Mouse (Mus musculus) limb, embryonic 14.5 days (tissue): ENCODE measurements around the gene Gm20431. TPM values are rescaled to one million over a fixed set of nuclear protein-coding genes. Genes with fewer than 3 reads are reported as not detected.

Source experiments
- ATAC-seq: fragments of 200-750 bp; cut with Nextera tagmentation; 2 replicates; pipeline ENCODE4 v1.8.0; 2017; ENCODE audit warnings: low read depth, moderate number of reproducible peaks, moderate TSS enrichment; ENCODE audit not compliant: low FRiP score
- DNase-seq: peaks from one replicate; pipeline ENCODE4 v3.0.0-alpha.2; 2015; ENCODE audit warnings: low spot score
- H3K27ac ChIP-seq: fragments of 300-500 bp; sonication (generic); replicated peaks from 2 replicates; pipeline ENCODE4 v1.5.1; 2014; ENCODE audit warnings: low read depth, mild to moderate bottlenecking, low read length, moderate library complexity, mixed read lengths
- H3K27me3 ChIP-seq: fragments of 300-500 bp; sonication (generic); 2 replicates; pipeline ENCODE4 v1.6.1; 2014; ENCODE audit warnings: low read length, mixed read lengths; ENCODE audit not compliant: control insufficient read depth, insufficient read depth
- H3K36me3 ChIP-seq: fragments of 300-500 bp; sonication (generic); 2 replicates; pipeline ENCODE4 v1.6.1; 2014; ENCODE audit warnings: mild to moderate bottlenecking, low read length, moderate library complexity, mixed read lengths; ENCODE audit not compliant: control insufficient read depth, insufficient read depth
- H3K4me1 ChIP-seq: fragments of 300-500 bp; sonication (generic); 2 replicates; pipeline ENCODE4 v1.6.1; 2014; ENCODE audit warnings: antibody characterized with exemption, low read length, mixed read lengths; ENCODE audit not compliant: control insufficient read depth, insufficient read depth
- H3K4me2 ChIP-seq: fragments of 300-500 bp; sonication (generic); replicated peaks from 2 replicates; pipeline ENCODE4 v1.6.1; 2014; ENCODE audit warnings: low read depth, mild to moderate bottlenecking, low read length, moderate library complexity; ENCODE audit not compliant: severe bottlenecking
- H3K4me3 ChIP-seq: fragments of 300-500 bp; sonication (generic); replicated peaks from 2 replicates; pipeline ENCODE4 v1.5.1; 2014; ENCODE audit warnings: low read length
- H3K9ac ChIP-seq: fragments of 300-500 bp; sonication (generic); 2 replicates; pipeline ENCODE4 v1.6.1; 2014; ENCODE audit warnings: mild to moderate bottlenecking, low read depth, low read length, moderate library complexity; ENCODE audit not compliant: severe bottlenecking
- H3K9me3 ChIP-seq: fragments of 300-500 bp; sonication (generic); 2 replicates; pipeline ENCODE4 v1.6.1; 2016; ENCODE audit warnings: low read length; ENCODE audit not compliant: control insufficient read depth
- POLR2A ChIP-seq: fragments of 200-500 bp; IDR thresholded peaks from 2 replicates; pipeline ENCODE4 v1.8.0; 2012; ENCODE audit warnings: inconsistent platforms, mild to moderate bottlenecking, moderate library complexity, borderline replicate concordance; ENCODE audit not compliant: insufficient read depth, insufficient read length; ENCODE audit errors: extremely low read depth
- WGBS: fragments of 180-500 bp; shearing (Covaris S2); extraction: QIAGEN DNeasy Blood & Tissue Kit; methylation state at CpG from one replicate; pipeline ENCODE4 v1.1.7; 2014; 5-methylcytosine and 5-hydroxymethylcytosine counted together
- polyA plus RNA-seq, 2 experiments: library from polyadenylated mRNA; depleted of rRNA in 1 of 2; stranded (reverse) in 1 of 2; unstranded in 1 of 2; fragments of >200 nt; fragmentation: Nextera tagmentation in 1 of 2; extraction: Ambion mirVana in 1 of 2; gene quantifications; 2 replicates each; pipeline versions ENCODE4 v1.2.1 to v1.2.3; 2012 to 2014

Gm20431 gene
- polyA plus RNA-seq, 2 experiments = 6.1 to 7.5 TPM

GRCm38 (mm10) chr2:167588774-167589577 is 72.3 kb downstream of the Gm20431 start:
- 0 out of 2 replicates have a peak overlapping the region, but pooled peaks have one; percentile 1 for H3K4me2 ChIP-seq
- no peak overlapping the region for H3K27ac ChIP-seq
- DNase-seq (no peak), ATAC-seq (no peak)
- H3K4me3 ChIP-seq = no peak overlapping the region
- TF ChIP-seq POLR2A = no peak
- peaks cover 34% of the 10 kb centered on the region for H3K4me1 ChIP-seq
- WGBS = 23% methylated on average over 20 of the region's 21 CpGs
- H3K9ac ChIP-seq = peak overlapping the region; percentile 7; the same call in 1 of the 2 replicates
- no peaks in the 10 kb centered on the region for H3K36me3 ChIP-seq
- no peaks in the 10 kb centered on the region for H3K9me3 ChIP-seq
- H3K27me3 ChIP-seq = no peaks in the 10 kb centered on the region

GRCm38 (mm10) chr2:167586976-167587375 is 74.3 kb downstream of the Gm20431 start:
- H3K4me3 ChIP-seq = no peak overlapping the region
- peaks cover 37% of the 10 kb centered on the region for H3K4me1 ChIP-seq
- no peak for ATAC-seq
- TF ChIP-seq POLR2A = no peak
- no peaks in the 10 kb centered on the region for H3K36me3 ChIP-seq
- WGBS = 20% methylated on average over 9 of the region's 9 CpGs
- no peak overlapping the region for H3K9ac ChIP-seq
- H3K4me2 ChIP-seq = no peak overlapping the region
- no peaks in the 10 kb centered on the region for H3K9me3 ChIP-seq
- H3K27me3 ChIP-seq = no peaks in the 10 kb centered on the region
- no peak for DNase-seq
- no peak overlapping the region for H3K27ac ChIP-seq

GRCm38 (mm10) chr2:167586041-167586440 is 75.3 kb downstream of the Gm20431 start:
- Histone ChIP-seq H3K36me3 (no peaks in the 10 kb centered on the region), H3K9me3 (no peaks in the 10 kb centered on the region), H3K9ac (peak overlapping the region; percentile 25; the same call in 1 of the 2 replicates), H3K4me2 (no peak overlapping the region), H3K4me3 (no peak overlapping the region), H3K4me1 (peaks cover 41% of the 10 kb centered on the region), H3K27me3 (no peaks in the 10 kb centered on the region), H3K27ac (0 out of 2 replicates have a peak overlapping the region, but pooled peaks have one; percentile 49)
- no peak for ATAC-seq
- no peak for TF ChIP-seq POLR2A
- 15% methylated on average over 8 of the region's 8 CpGs for WGBS
- DNase-seq = no peak

GRCm38 (mm10) chr2:167585273-167585672 is 76.0 kb downstream of the Gm20431 start:
- ATAC-seq = no peak
- no peak overlapping the region for H3K4me3 ChIP-seq
- H3K27ac ChIP-seq = no peak overlapping the region
- H3K36me3 ChIP-seq = no peaks in the 10 kb centered on the region
- no peak for DNase-seq
- H3K4me2 ChIP-seq = no peak overlapping the region
- no peak for TF ChIP-seq POLR2A
- no peak overlapping the region for H3K9ac ChIP-seq
- 74% methylated on average over 2 of the region's 2 CpGs for WGBS
- H3K4me1 ChIP-seq = peaks cover 41% of the 10 kb centered on the region
- H3K27me3 ChIP-seq = no peaks in the 10 kb centered on the region
- H3K9me3 ChIP-seq = no peaks in the 10 kb centered on the region

- Histone ChIP-seq H3K9me3 (no peaks in the 10 kb centered on the region), H3K4me1 (peaks cover 36% of the 10 kb centered on the region), H3K9ac (peak overlapping the region; percentile 21; the same call in 1 of the 2 replicates), H3K36me3 (no peaks in the 10 kb centered on the region), H3K4me2 (no peak overlapping the region), H3K27ac (peak overlapping the region; percentile 55), H3K27me3 (no peaks in the 10 kb centered on the region), H3K4me3 (no peak overlapping the region)
- ATAC-seq = no peak
- DNase-seq = no peak
- no peak for TF ChIP-seq POLR2A
- 10% methylated on average over 10 of the region's 10 CpGs for WGBS
Measured at GRCm38 (mm10) chr2:167583161-167583952, 77.9 kb downstream of the Gm20431 start.
